Mouse (Mus musculus) CH12.LX (cell line): Measurements from ENCODE around the gene B4galt1. TPM values are rescaled to one million over a fixed set of nuclear protein-coding genes. Genes with fewer than 3 reads are reported as not detected.

Experiments used
- DNase-seq: peaks from one replicate; pipeline ENCODE4 v3.0.0-alpha.2; 2013; ENCODE audit errors: extremely low read depth
- H3K27ac ChIP-seq: 2 replicates; pipeline ENCODE4 v1.5.1; 2012; ENCODE audit warnings: low read depth, mild to moderate bottlenecking, control low read depth, moderate library complexity; ENCODE audit not compliant: insufficient read depth
- H3K27me3 ChIP-seq: replicated peaks from 2 replicates; pipeline ENCODE3; 2012; ENCODE audit warnings: inconsistent platforms
- H3K36me3 ChIP-seq, 2 experiments: replicated peaks in 1 of 2; 2 replicates each; pipeline versions ENCODE3 to v1.6.1; 2012; ENCODE audit warnings: inconsistent platforms in 1 of 2, low read length in 1 of 2, mild to moderate bottlenecking in 1 of 2, mixed read lengths in 1 of 2, moderate library complexity in 1 of 2; ENCODE audit not compliant: control insufficient read depth in 1 of 2, insufficient read depth in 1 of 2
- H3K4me1 ChIP-seq, 2 experiments: 2 replicates each; pipeline ENCODE4 v1.6.1; 2012; ENCODE audit warnings: inconsistent platforms in 1 of 2, moderate library complexity in 1 of 2; ENCODE audit not compliant: insufficient read depth in 2 of 2, control insufficient read depth in 1 of 2
- H3K4me2 ChIP-seq: 2 replicates; pipeline ENCODE4 v1.6.1; 2012; ENCODE audit warnings: low read depth, mild to moderate bottlenecking, control low read depth; ENCODE audit not compliant: poor library complexity, insufficient read depth, severe bottlenecking
- H3K4me3 ChIP-seq, 3 experiments: fragments of 150-350 bp in 1 of 3; sonication (generic) in 1 of 3; replicated peaks in 1 of 3; 2 replicates each; pipeline versions ENCODE3 to v1.5.1; 2011 to 2012; ENCODE audit warnings: low read depth in 2 of 3, low read length in 2 of 3, mild to moderate bottlenecking in 2 of 3, moderate library complexity in 2 of 3, control low read depth in 1 of 3, improper control_type of control experiment in 1 of 3, inconsistent platforms in 1 of 3, mixed read lengths in 1 of 3; ENCODE audit not compliant: poor library complexity in 1 of 3
- H3K79me2 ChIP-seq: replicated peaks from 2 replicates; pipeline ENCODE4 v1.6.1; 2012; ENCODE audit warnings: mild to moderate bottlenecking, moderate library complexity; ENCODE audit not compliant: control insufficient read depth, poor library complexity, insufficient read depth, severe bottlenecking; ENCODE audit errors: extremely low read depth
- H3K9ac ChIP-seq: 2 replicates; pipeline ENCODE4 v1.6.1; 2012; ENCODE audit warnings: low read depth, mild to moderate bottlenecking, control low read depth, moderate library complexity; ENCODE audit not compliant: insufficient read depth
- H3K9me3 ChIP-seq: replicated peaks from 2 replicates; pipeline ENCODE3; 2012; ENCODE audit warnings: low read length, inconsistent platforms, mixed read lengths
- CHD2 ChIP-seq: IDR thresholded peaks from 2 replicates; pipeline ENCODE4 v1.6.1; 2011; ENCODE audit warnings: low read length, improper control_type of control experiment
- E2F4 ChIP-seq: IDR thresholded peaks from 2 replicates; pipeline ENCODE4 v1.6.1; 2011; ENCODE audit warnings: low read depth, low read length, improper control_type of control experiment; ENCODE audit not compliant: insufficient replicate concordance
- ELF1 ChIP-seq: IDR thresholded peaks from 2 replicates; pipeline ENCODE4 v1.6.1; 2014; ENCODE audit warnings: low read depth, mild to moderate bottlenecking, inconsistent platforms, low read length, improper control_type of control experiment
- KAT2A ChIP-seq: IDR thresholded peaks from 2 replicates; pipeline ENCODE4 v1.6.1; 2012; ENCODE audit warnings: low read length, improper control_type of control experiment, inconsistent platforms; ENCODE audit not compliant: insufficient replicate concordance
- MAX ChIP-seq: IDR thresholded peaks from 2 replicates; pipeline ENCODE4 v1.6.1; 2011; ENCODE audit warnings: low read length, improper control_type of control experiment
- MAZ ChIP-seq: IDR thresholded peaks from 2 replicates; pipeline ENCODE4 v1.6.1; 2012; ENCODE audit warnings: low read depth, mild to moderate bottlenecking, inconsistent platforms, low read length, improper control_type of control experiment, moderate library complexity
- MXI1 ChIP-seq: IDR thresholded peaks from 2 replicates; pipeline ENCODE4 v1.6.1; 2011; ENCODE audit warnings: mild to moderate bottlenecking, low read depth, low read length, improper control_type of control experiment
- MYC ChIP-seq: IDR thresholded peaks from 2 replicates; pipeline ENCODE4 v1.6.1; 2011; ENCODE audit warnings: low read depth, mild to moderate bottlenecking, improper control_type of control experiment, low read length
- NRF1 ChIP-seq: IDR thresholded peaks from 2 replicates; pipeline ENCODE4 v1.6.1; 2014; ENCODE audit warnings: low read depth, mild to moderate bottlenecking, inconsistent platforms, low read length, improper control_type of control experiment, moderate library complexity
- PAX5 ChIP-seq: IDR thresholded peaks from 2 replicates; pipeline ENCODE4 v1.6.1; 2012; ENCODE audit warnings: low read length, inconsistent platforms, mixed read lengths
- POLR2A ChIP-seq: IDR thresholded peaks from 2 replicates; pipeline ENCODE4 v1.6.1; 2011; ENCODE audit warnings: low read depth, mild to moderate bottlenecking, improper control_type of control experiment, low read length
- POLR2AphosphoS2 ChIP-seq: IDR thresholded peaks from 2 replicates; pipeline ENCODE4 v1.6.1; 2011; ENCODE audit warnings: low read depth, low read length, improper control_type of control experiment
- RCOR1 ChIP-seq: conservative IDR thresholded peaks from 2 replicates; pipeline ENCODE4 v1.6.1; 2012; ENCODE audit warnings: low read depth, mild to moderate bottlenecking, inconsistent platforms, low read length, improper control_type of control experiment
- SIN3A ChIP-seq: IDR thresholded peaks from 2 replicates; pipeline ENCODE4 v1.6.1; 2012; ENCODE audit warnings: low read length, improper control_type of control experiment, inconsistent platforms
- SMC3 ChIP-seq: IDR thresholded peaks from 2 replicates; pipeline ENCODE4 v1.6.1; 2011; ENCODE audit warnings: low read depth, low read length, improper control_type of control experiment
- TBP ChIP-seq: conservative IDR thresholded peaks from 2 replicates; pipeline ENCODE4 v1.6.1; 2011; ENCODE audit warnings: low read depth, low read length, improper control_type of control experiment
- TCF12 ChIP-seq: IDR thresholded peaks from 2 replicates; pipeline ENCODE4 v1.6.1; 2014; ENCODE audit warnings: low read depth, mild to moderate bottlenecking, inconsistent platforms, low read length, improper control_type of control experiment
- UBTF ChIP-seq: IDR thresholded peaks from 2 replicates; pipeline ENCODE4 v1.6.1; 2012; ENCODE audit warnings: low read depth, mild to moderate bottlenecking, inconsistent platforms, low read length, improper control_type of control experiment, moderate library complexity
- USF2 ChIP-seq: conservative IDR thresholded peaks from 2 replicates; pipeline ENCODE4 v1.6.1; 2011; ENCODE audit warnings: low read depth, low read length, improper control_type of control experiment
- ZKSCAN1 ChIP-seq: IDR thresholded peaks from 2 replicates; pipeline ENCODE4 v1.6.1; 2012; ENCODE audit warnings: low read depth, inconsistent platforms, low read length, improper control_type of control experiment, borderline replicate concordance
- ZNF384 ChIP-seq: IDR thresholded peaks from 2 replicates; pipeline ENCODE4 v1.6.1; 2012; ENCODE audit warnings: low read depth, low read length, improper control_type of control experiment, inconsistent platforms
- dilution Hi-C: fragments of 300-500 bp; cut with MboI; formaldehyde crosslinking; loops from 2 replicates; pipeline ENCODE4 v1.14.3; 2020; ENCODE audit warnings: low sequenced_read_pairs; ENCODE audit not compliant: extremely low pct_unique_long_range_greater_than_20kb, extremely low pct_ligation_motif_present
- in situ Hi-C: fragments of 300-500 bp; cut with MboI; formaldehyde crosslinking; loops from 3 replicates; pipeline ENCODE4 v1.14.3; 2019; ENCODE audit warnings: low sequenced_read_pairs, low pct_ligation_motif_present, low pct_unique_long_range_greater_than_20kb, mixed read lengths
- polyA plus RNA-seq: library from polyadenylated mRNA; unstranded; fragments of >175 nt; gene quantifications from 2 replicates; pipeline ENCODE4 v1.2.1, GENCODE M21; 2012; ENCODE audit warnings: low read depth; ENCODE audit not compliant: insufficient read length
- total RNA-seq, 2 experiments: library from RNA; depleted of rRNA; stranded (reverse); fragments of 300-350 nt in 1 of 2; fragments of >200 nt in 1 of 2; gene quantifications; 2 replicates each; pipeline ENCODE4 v1.2.3; 2012 to 2014

B4galt1 gene
- total and polyA plus RNA-seq, 3 experiments: 46.6 to 80.2 (median 66.6) TPM

GRCm38 (mm10) chr4:40820024-40820423, 33.8 kb downstream of the B4galt1 start:
- in situ Hi-C loops (no loop called here), dilution Hi-C loops (no loop called here)
- no peak for DNase-seq
- no peak overlapping the region for H3K9ac ChIP-seq
- TF ChIP-seq SMC3 (no peak), MYC (no peak), E2F4 (no peak), CHD2 (no peak), TCF12 (no peak), USF2 (no peak), KAT2A (no peak), MXI1 (no peak), SIN3A (no peak), POLR2AphosphoS2 (no peak), NRF1 (no peak), UBTF (no peak), TBP (no peak), ZKSCAN1 (no peak), ELF1 (no peak)
- H3K4me3 ChIP-seq: peak overlapping the region in 1 of 3 experiments; percentile 57
- H3K9me3 ChIP-seq: no peaks in the 10 kb centered on the region
- peaks cover 21 to 88% of the 10 kb centered on the region in 2 experiments for H3K4me1 ChIP-seq
- H3K79me2 ChIP-seq: peaks cover 5% of the 10 kb centered on the region
- H3K4me2 ChIP-seq: no peak overlapping the region
- H3K27me3 ChIP-seq: no peaks in the 10 kb centered on the region
- peaks cover 57 to 85% of the 10 kb centered on the region in 2 experiments for H3K36me3 ChIP-seq
- no peak overlapping the region; the same call in 1 of the 2 replicates for H3K27ac ChIP-seq

GRCm38 (mm10) chr4:40819151-40819550, 34.7 kb downstream of the B4galt1 start:
- Histone ChIP-seq H3K9ac (no peak overlapping the region), H3K4me1 (peaks cover 14 to 87% of the 10 kb centered on the region in 2 experiments), H3K4me3 (peak overlapping the region in 1 of 3 experiments; percentile 6), H3K4me2 (no peak overlapping the region), H3K9me3 (no peaks in the 10 kb centered on the region), H3K27me3 (no peaks in the 10 kb centered on the region), H3K36me3 (peaks cover 58 to 89% of the 10 kb centered on the region in 2 experiments), H3K27ac (no peak overlapping the region), H3K79me2 (peaks cover 5% of the 10 kb centered on the region)
- no peak for TF ChIP-seq KAT2A
- TF ChIP-seq E2F4: no peak
- no peak for TF ChIP-seq ZNF384
- no peak for TF ChIP-seq POLR2A
- TF ChIP-seq MYC: no peak
- no peak for TF ChIP-seq MAZ
- TF ChIP-seq PAX5: no peak
- no peak for TF ChIP-seq RCOR1
- no peak for TF ChIP-seq MAX
- no peak for TF ChIP-seq TBP
- DNase-seq: no peak
- dilution Hi-C loops: no loop called here
- in situ Hi-C loops: no loop called here
